Mouse (Mus musculus) frontal cortex, postnatal 14 days (tissue): ENCODE data around the gene Fanca.
"Not testable (repeated sequence)": the region's sequence is repeated elsewhere in the genome, so short reads cannot be mapped to it uniquely, and the experiment has no call there.

Experiments used
- DNase-seq, 2 experiments: peaks; one replicate each; pipeline ENCODE4 v3.0.0; 2022; ENCODE audit warnings: low spot score in 2 of 2

The Fanca gene

DNA sequence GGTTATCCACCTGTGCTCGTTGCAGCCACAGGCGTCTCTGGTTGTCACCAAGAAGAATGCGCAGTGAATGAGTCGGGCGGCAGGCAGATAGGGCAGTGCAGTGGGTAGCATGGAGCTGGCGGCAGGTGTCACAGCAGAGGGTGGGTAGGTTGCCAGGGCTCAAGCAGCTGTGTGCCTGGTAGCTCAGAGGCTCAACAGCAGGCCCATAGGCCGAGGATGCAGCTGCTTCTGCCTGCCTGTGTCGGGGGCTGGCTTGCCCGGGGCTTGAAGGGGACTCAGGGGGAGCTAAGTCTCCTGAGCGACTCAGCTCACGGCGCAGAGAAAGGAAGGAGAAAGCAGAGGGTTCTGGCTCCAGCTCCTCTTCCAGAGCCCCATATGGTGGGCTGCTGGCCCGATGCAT, 85.1 kb downstream of the Fanca start:
- no peak for DNase-seq

DNA sequence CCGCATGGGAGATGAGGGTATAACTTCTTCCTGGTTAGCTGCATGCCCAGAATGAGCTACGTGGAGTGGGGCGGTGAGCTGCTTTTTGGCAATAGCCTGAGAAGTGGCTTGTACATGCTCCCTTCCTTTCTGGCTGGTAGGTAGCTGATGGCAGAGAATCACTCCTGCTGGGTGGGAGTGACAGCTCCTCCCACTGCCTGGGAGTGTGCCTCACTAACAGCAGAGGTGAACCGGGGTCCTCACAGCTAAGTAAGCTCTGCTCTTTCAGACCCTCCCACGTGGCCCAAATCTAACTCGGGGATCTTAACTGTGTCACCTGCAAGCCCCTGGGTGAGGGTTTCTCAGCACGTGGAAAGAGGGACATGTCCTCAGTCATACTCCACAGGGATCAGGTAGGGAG, 85.8 kb downstream of the Fanca start:
- no peak for DNase-seq

- DNase-seq = peak in 1 of 2 experiments; percentile 32
These were observed 86.6 kb downstream of the Fanca start for GRCm38 (mm10) chr8:123231742-123232141.

GRCm38 (mm10) chr8:123230326-123230725, 88.0 kb downstream of the Fanca start:
- not testable (repeated sequence) for DNase-seq

DNA sequence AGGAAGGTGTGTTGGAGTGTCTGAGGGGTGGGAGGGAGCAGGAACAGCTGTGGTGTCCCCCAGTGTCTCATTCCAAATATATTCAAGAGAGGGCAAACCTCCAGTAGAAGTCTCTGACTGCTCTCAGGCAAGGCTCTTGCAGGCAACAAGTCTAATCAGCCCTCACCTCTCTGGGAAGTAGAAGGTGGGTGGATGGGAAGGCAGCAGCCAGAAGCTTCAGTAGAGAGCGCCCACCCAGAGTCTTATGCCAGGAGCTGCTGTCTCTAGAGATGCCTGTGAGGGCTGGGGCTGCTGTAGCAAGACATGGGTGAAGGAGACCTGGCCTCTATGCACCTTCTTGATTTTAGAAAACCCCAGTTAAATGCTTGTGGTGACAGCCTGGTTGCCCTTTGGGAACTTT, 90.0 kb downstream of the Fanca start:
- no peak for DNase-seq

GRCm38 (mm10) chr8:123224278-123225266, 93.8 kb downstream of the Fanca start, which contains the start of gene Cdk10:
Gene Cdk10, plus strand, starts transcription at chr8:123224842.
- peak; percentile 85 to 90 for DNase-seq

- DNase-seq = no peak
These were observed 97.5 kb downstream of the Fanca start for GRCm38 (mm10) chr8:123220917-123221316.
